Mouse (Mus musculus): Measurements from ENCODE around the gene Ppm1k.
A peak's percentile ranks its signal among the peaks of the same experiment; 100 is the strongest.
"Not testable (repeated sequence)": the region's sequence is repeated elsewhere in the genome, so short reads cannot be mapped to it uniquely, and the experiment has no call there.

Gene Ppm1k

GRCm38 (mm10) chr6:57535386-57535936 is at the start of gene Ppm1k:
Gene Ppm1k, minus strand, starts transcription at chr6:57535468.
- peak; percentile 97 for DNase-seq (ENCODE audit: low read depth, low spot score)

GRCm38 (mm10) chr6:57582356-57582755 is 47.1 kb upstream of the Ppm1k start:
- no peak for DNase-seq (ENCODE audit: low read depth, low spot score)

GRCm38 (mm10) chr6:57581595-57581994 is 46.3 kb upstream of the Ppm1k start:
- no peak for DNase-seq (ENCODE audit: low read depth, low spot score)

GRCm38 (mm10) chr6:57580881-57581548 is 45.7 kb upstream of the Ppm1k start, which contains the start of gene Herc6:
Gene Herc6, plus strand, starts transcription at chr6:57581000.
- no peak for DNase-seq (ENCODE audit: low read depth, low spot score)

DNA sequence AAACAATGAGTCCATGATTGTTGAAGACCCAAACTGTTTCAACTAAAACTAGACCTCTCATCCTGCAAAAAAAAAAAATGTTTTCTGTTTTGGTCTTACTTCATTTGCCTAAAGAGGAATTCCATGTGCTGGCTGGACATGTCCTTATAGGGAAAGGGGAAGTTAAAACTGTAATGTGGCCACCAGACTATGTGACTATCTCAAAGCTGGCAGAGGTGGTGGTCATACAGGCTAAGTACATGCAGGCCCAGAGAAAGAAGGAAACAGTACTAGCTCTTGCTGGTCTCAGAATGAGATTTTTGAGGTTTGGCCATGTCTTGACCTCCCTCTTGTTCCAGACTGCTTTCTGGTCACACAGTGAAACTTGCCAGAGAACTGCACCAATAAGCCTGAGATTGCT is 36.3 kb upstream of the Ppm1k start:
- DNase-seq (ENCODE audit: low read depth, low spot score): no peak

- DNase-seq (ENCODE audit: low read depth, low spot score): peak; percentile 16
Measured at GRCm38 (mm10) chr6:57570170-57570974, 35.1 kb upstream of the Ppm1k start.

GRCm38 (mm10) chr6:57567630-57568029 is 32.4 kb upstream of the Ppm1k start:
- DNase-seq (ENCODE audit: low read depth, low spot score): no peak

- DNase-seq (ENCODE audit: low read depth, low spot score): no peak
Measured at GRCm38 (mm10) chr6:57565452-57565851, 30.2 kb upstream of the Ppm1k start.

GRCm38 (mm10) chr6:57563454-57563853 is 28.2 kb upstream of the Ppm1k start:
- no peak for DNase-seq (ENCODE audit: low read depth, low spot score)

DNA sequence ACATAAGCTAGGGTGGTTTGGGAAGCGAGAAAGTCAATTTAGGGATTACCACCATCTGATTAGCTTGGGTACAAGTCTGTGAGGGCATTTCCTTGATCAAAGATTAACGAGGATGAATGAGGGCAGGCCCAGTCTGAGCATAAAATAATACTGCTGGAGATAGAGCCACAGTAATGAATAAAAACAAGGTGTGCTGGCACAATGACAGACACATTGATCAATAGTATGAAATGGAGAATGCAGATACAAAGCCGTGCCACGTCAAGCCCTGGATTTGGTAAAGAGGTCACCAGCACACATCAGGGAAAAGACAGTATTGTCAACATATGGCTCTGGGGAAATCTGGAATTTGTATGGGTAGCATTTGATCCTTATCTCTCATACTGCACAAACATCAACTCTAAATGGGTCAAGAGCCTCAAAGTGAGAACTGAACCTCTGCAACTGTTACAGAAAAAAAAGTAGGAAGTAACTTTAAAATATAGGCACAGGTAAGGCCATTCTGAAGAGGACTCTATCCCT is 22.6 kb upstream of the Ppm1k start:
- DNase-seq (ENCODE audit: low read depth, low spot score): no peak

- DNase-seq (ENCODE audit: low read depth, low spot score): no peak
Measured at GRCm38 (mm10) chr6:57551211-57551796, 16.0 kb upstream of the Ppm1k start.

DNA sequence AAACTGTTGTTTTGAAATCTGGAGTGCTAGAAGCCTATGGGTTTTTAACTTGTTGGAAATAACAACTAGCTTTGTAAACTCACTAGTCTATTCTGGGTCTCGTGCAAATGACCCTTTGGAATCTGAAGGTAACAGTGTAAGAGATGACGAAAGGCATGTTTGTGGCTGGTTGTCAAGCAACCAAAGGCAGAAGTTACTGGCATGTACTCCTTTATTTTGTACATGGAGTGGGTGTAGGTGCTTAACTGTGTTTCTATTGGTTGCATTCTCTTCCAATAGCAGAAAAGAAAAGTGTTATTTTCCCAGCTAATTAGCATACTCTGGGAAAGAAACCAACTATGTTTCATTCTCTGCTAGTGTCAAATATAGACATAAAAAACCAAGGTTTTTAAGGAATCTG is 9.6 kb upstream of the Ppm1k start:
- peak; percentile 14 for DNase-seq (ENCODE audit: low read depth, low spot score)

DNA sequence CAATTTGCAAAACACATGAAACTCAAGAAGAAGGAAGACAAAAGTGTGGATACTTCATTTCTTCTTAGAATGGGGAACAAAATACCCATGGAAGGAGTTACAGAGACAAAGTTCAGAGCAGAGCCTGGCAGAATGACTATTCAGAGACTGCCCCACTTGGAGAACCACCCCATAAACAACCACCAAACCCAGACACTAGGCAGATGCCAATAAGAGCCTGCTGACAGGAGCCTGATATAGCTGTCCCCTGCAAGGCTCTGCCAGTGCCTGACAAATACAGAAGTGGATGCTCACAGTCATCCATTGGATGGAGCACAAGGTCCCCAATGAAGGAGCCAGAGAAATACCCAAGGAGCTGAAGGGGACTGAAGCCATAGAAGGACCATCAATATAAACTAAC is 8.3 kb upstream of the Ppm1k start:
- DNase-seq (ENCODE audit: low read depth, low spot score): not testable (repeated sequence)

DNA sequence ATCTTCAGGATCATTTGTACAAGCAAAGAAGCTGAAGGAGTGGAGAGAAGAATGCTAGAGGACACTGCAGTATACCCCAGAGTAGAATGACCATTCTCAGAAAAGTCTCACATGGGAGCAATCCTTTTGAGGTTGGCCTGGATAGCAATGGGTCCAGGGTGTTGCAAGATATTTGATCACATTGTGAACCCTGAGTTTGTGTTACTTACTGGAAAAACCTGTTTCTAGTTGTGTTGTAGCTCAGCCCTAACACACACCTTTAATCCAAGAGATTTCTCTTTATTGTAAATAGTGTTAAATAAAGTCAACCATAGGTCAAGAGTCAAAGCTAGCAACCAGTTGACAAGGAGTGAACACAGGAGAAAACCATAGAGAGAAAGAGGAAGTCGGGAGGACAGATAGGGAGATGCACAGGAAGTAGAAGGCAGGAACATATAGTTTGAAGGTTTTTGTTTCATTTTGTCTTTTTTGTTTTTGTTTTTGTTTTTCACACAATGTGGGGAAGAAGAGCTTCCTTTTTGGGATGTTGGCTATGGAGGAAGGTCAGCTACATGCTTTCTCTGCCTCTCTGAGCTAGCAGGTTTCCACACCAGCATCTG is 6.6 kb upstream of the Ppm1k start:
- no peak for DNase-seq (ENCODE audit: low read depth, low spot score)

GRCm38 (mm10) chr6:57540950-57541498 is 5.8 kb upstream of the Ppm1k start:
- no peak for DNase-seq (ENCODE audit: low read depth, low spot score)

DNA sequence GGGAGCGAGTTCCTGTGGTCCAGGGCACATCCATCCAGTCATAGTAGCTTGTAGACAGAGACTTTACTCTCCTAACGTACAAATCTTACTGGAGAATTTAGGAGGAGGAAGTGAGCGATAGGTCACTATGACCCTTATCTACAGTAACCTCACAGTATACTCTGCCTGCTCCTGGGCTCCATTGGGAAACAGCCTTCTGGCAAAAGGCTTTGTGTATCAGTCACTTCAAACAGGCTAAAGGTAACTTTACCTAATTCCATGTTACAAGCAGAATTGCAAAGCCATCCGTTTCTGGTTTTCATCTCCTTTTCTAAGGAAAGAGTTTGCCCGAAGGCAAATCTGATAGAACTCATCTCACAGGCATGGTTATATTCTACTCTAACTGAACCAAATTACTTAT is 2.6 kb upstream of the Ppm1k start:
- DNase-seq (ENCODE audit: low read depth, low spot score): no peak

DNA sequence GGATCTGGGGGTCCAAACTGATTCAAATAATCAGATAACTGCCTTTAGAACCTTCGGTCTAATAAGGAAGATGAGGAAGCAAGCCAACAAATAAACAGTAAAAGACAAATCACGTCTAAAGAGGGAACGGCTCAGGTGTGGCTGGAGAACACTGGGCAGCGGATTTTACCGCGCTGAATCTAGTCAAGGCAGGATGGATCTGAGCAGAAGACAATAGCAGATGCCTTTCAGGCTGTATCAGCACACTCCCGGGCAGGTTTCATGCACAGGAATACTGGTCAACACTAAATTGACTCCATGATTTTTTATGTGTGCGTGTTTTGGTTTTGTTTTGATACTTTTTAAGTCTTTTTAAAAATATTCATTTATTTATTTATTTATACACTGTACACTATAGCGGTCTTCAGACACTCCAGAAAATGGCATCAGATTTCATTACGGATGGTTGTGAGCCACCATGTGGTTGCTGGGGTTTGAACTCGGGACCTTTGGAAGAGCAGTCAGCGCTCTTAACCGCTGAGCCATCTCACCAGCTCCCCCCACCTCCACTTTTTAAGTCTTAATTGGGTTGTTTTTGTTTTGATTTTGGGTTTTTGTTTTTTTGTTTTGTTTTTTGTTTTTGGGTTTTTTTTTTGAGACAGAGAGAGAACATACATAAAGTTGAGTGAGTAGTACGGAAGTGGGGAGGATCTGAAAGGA is 852 bp upstream of the Ppm1k start:
- no peak for DNase-seq (ENCODE audit: low read depth, low spot score)

- peak; percentile 4 for DNase-seq (ENCODE audit: low read depth, low spot score)
Measured at GRCm38 (mm10) chr6:57534611-57535286, 519 bp downstream of the Ppm1k start.

DNA sequence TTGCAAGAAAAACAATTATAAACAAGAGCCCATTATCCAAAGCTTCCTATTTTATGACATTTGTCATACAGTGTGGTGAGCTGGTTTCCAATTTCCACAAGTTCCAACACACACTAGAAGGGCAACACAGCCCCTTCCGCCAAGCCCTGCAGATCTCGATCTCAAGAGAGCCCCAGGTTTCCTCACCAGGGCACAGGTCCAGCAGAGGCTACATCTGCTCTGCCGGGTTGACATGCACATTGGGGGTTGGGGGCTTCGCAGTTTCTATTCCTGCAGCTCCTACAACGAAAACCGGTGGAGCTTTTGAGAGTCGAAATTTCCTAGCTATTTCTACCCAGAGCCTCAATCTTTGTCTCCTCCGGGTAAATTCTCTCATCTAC is 1.0 kb downstream of the Ppm1k start:
- DNase-seq (ENCODE audit: low read depth, low spot score): peak; percentile 3

- no peak for DNase-seq (ENCODE audit: low read depth, low spot score)
Measured at GRCm38 (mm10) chr6:57533410-57533809, 1.9 kb downstream of the Ppm1k start.
